Mouse (Mus musculus): ENCODE results near the gene Cyp2b23. TPM values are rescaled to one million over a fixed set of nuclear protein-coding genes. Genes with fewer than 3 reads are reported as not detected.
"Not testable (repeated sequence)": the region's sequence is repeated elsewhere in the genome, so short reads cannot be mapped to it uniquely, and the experiment has no call there.

The Cyp2b23 gene
- polyA plus RNA-seq (2014; fragmentation: Nextera tagmentation; extraction: Ambion mirVana) = not detected in 2 replicates

GRCm38 (mm10) chr7:26686337-26686736, at the start of gene Cyp2b23:
Gene Cyp2b23 (minus strand): TSS chr7:26686437.
- ATAC-seq (ENCODE audit: low FRiP score, low TSS enrichment) = no peak
- H3K36me3 ChIP-seq (ENCODE audit: control insufficient read depth, insufficient read depth, low read length) = no peaks in the 10 kb centered on the region
- H3K27me3 ChIP-seq (ENCODE audit: control insufficient read depth, insufficient read depth, low read length) = no peaks in the 10 kb centered on the region
- no peaks in the 10 kb centered on the region for H3K9me3 ChIP-seq (ENCODE audit: control insufficient read depth, low read length)
- no peak within 1 kb of the TSS for H3K4me3 ChIP-seq (replicated peaks; ENCODE audit: low read depth, low read length)
- H3K9ac ChIP-seq (replicated peaks; ENCODE audit: low read length) = no peak within 1 kb of the TSS
- no peaks in the 10 kb centered on the region for H3K4me1 ChIP-seq (ENCODE audit: control insufficient read depth, insufficient read depth, low read length)
- no peak within 1 kb of the TSS for H3K4me2 ChIP-seq (ENCODE audit: low read length)
- WGBS = 72% methylated on average over 4 of the region's 4 CpGs
- no peak for DNase-seq
- no peak within 1 kb of the TSS for H3K27ac ChIP-seq (replicated peaks; ENCODE audit: low read depth, low read length)

GRCm38 (mm10) chr7:26711061-26711460, 24.8 kb upstream of the Cyp2b23 start:
- ATAC-seq (ENCODE audit: low FRiP score, low TSS enrichment) (no peak), DNase-seq (no peak)
- Histone ChIP-seq H3K4me3 (replicated peaks; ENCODE audit: low read depth, low read length) (no peak overlapping the region), H3K9ac (replicated peaks; ENCODE audit: low read length) (no peak overlapping the region), H3K4me2 (ENCODE audit: low read length) (no peak overlapping the region), H3K27ac (replicated peaks; ENCODE audit: low read depth, low read length) (no peak overlapping the region), H3K9me3 (ENCODE audit: control insufficient read depth, low read length) (peaks cover 4% of the 10 kb centered on the region; the same call in 1 of the 2 replicates), H3K36me3 (ENCODE audit: control insufficient read depth, insufficient read depth, low read length) (no peaks in the 10 kb centered on the region), H3K27me3 (ENCODE audit: control insufficient read depth, insufficient read depth, low read length) (no peaks in the 10 kb centered on the region), H3K4me1 (ENCODE audit: control insufficient read depth, insufficient read depth, low read length) (no peaks in the 10 kb centered on the region)
- WGBS = 89% methylated on average over 11 of the region's 11 CpGs

- WGBS = 38% methylated on average over 11 of the region's 11 CpGs
- no peaks in the 10 kb centered on the region for H3K27me3 ChIP-seq (ENCODE audit: control insufficient read depth, insufficient read depth, low read length)
- no peak for DNase-seq
- no peaks in the 10 kb centered on the region for H3K4me1 ChIP-seq (ENCODE audit: control insufficient read depth, insufficient read depth, low read length)
- no peaks in the 10 kb centered on the region for H3K36me3 ChIP-seq (ENCODE audit: control insufficient read depth, insufficient read depth, low read length)
- H3K9ac ChIP-seq (replicated peaks; ENCODE audit: low read length) = no peak overlapping the region
- no peak overlapping the region for H3K27ac ChIP-seq (replicated peaks; ENCODE audit: low read depth, low read length)
- no peak for ATAC-seq (ENCODE audit: low FRiP score, low TSS enrichment)
- no peak overlapping the region for H3K4me3 ChIP-seq (replicated peaks; ENCODE audit: low read depth, low read length)
- H3K4me2 ChIP-seq (ENCODE audit: low read length) = no peak overlapping the region
- H3K9me3 ChIP-seq (ENCODE audit: control insufficient read depth, low read length) = no peaks in the 10 kb centered on the region
Observed at GRCm38 (mm10) chr7:26707061-26707460, 20.8 kb upstream of the Cyp2b23 start.

GRCm38 (mm10) chr7:26706191-26706590, 20.0 kb upstream of the Cyp2b23 start:
- not testable (repeated sequence) for DNase-seq; H3K36me3 ChIP-seq (ENCODE audit: control insufficient read depth, insufficient read depth, low read length); H3K9me3 ChIP-seq (ENCODE audit: control insufficient read depth, low read length); H3K4me3 ChIP-seq (replicated peaks; ENCODE audit: low read depth, low read length); H3K9ac ChIP-seq (replicated peaks; ENCODE audit: low read length); H3K27me3 ChIP-seq (ENCODE audit: control insufficient read depth, insufficient read depth, low read length); ATAC-seq (ENCODE audit: low FRiP score, low TSS enrichment); H3K27ac ChIP-seq (replicated peaks; ENCODE audit: low read depth, low read length); H3K4me2 ChIP-seq (ENCODE audit: low read length); H3K4me1 ChIP-seq (ENCODE audit: control insufficient read depth, insufficient read depth, low read length)
- 29% methylated on average over 6 of the region's 6 CpGs for WGBS

- H3K4me1 ChIP-seq (ENCODE audit: control insufficient read depth, insufficient read depth, low read length) = no peaks in the 10 kb centered on the region
- no peaks in the 10 kb centered on the region for H3K36me3 ChIP-seq (ENCODE audit: control insufficient read depth, insufficient read depth, low read length)
- H3K9me3 ChIP-seq (ENCODE audit: control insufficient read depth, low read length) = no peaks in the 10 kb centered on the region
- no peak overlapping the region for H3K4me2 ChIP-seq (ENCODE audit: low read length)
- H3K27me3 ChIP-seq (ENCODE audit: control insufficient read depth, insufficient read depth, low read length) = no peaks in the 10 kb centered on the region
- 75% methylated on average over 4 of the region's 4 CpGs for WGBS
- no peak overlapping the region for H3K4me3 ChIP-seq (replicated peaks; ENCODE audit: low read depth, low read length)
- DNase-seq (no peak), ATAC-seq (ENCODE audit: low FRiP score, low TSS enrichment) (no peak)
- H3K27ac ChIP-seq (replicated peaks; ENCODE audit: low read depth, low read length) = no peak overlapping the region
- no peak overlapping the region for H3K9ac ChIP-seq (replicated peaks; ENCODE audit: low read length)
Observed at GRCm38 (mm10) chr7:26700151-26700550, 13.9 kb upstream of the Cyp2b23 start.

- no peak for ATAC-seq (ENCODE audit: low FRiP score, low TSS enrichment)
Observed at GRCm38 (mm10) chr7:26685713-26686112, 524 bp downstream of the Cyp2b23 start.

GRCm38 (mm10) chr7:26667466-26667865, 18.8 kb downstream of the Cyp2b23 start:
- not testable (repeated sequence) for H3K4me3 ChIP-seq (replicated peaks; ENCODE audit: low read depth, low read length); H3K36me3 ChIP-seq (ENCODE audit: control insufficient read depth, insufficient read depth, low read length); DNase-seq; H3K27me3 ChIP-seq (ENCODE audit: control insufficient read depth, insufficient read depth, low read length); H3K27ac ChIP-seq (replicated peaks; ENCODE audit: low read depth, low read length); ATAC-seq (ENCODE audit: low FRiP score, low TSS enrichment); H3K9ac ChIP-seq (replicated peaks; ENCODE audit: low read length); H3K4me2 ChIP-seq (ENCODE audit: low read length); H3K4me1 ChIP-seq (ENCODE audit: control insufficient read depth, insufficient read depth, low read length); H3K9me3 ChIP-seq (ENCODE audit: control insufficient read depth, low read length)
- 34% methylated on average over 2 of the region's 2 CpGs for WGBS

More at GRCm38 (mm10) chr7:26685713-26686112, 524 bp downstream of the Cyp2b23 start:
- no peak overlapping the region for H3K27ac ChIP-seq (replicated peaks; ENCODE audit: low read depth, low read length)
- H3K36me3 ChIP-seq (ENCODE audit: control insufficient read depth, insufficient read depth, low read length) = no peaks in the 10 kb centered on the region
- H3K4me1 ChIP-seq (ENCODE audit: control insufficient read depth, insufficient read depth, low read length) = no peaks in the 10 kb centered on the region
- no peaks in the 10 kb centered on the region for H3K9me3 ChIP-seq (ENCODE audit: control insufficient read depth, low read length)
- H3K9ac ChIP-seq (replicated peaks; ENCODE audit: low read length) = no peak overlapping the region
- H3K4me2 ChIP-seq (ENCODE audit: low read length) = no peak overlapping the region
- H3K27me3 ChIP-seq (ENCODE audit: control insufficient read depth, insufficient read depth, low read length) = no peaks in the 10 kb centered on the region
- H3K4me3 ChIP-seq (replicated peaks; ENCODE audit: low read depth, low read length) = no peak overlapping the region
- 81% methylated on average over 2 of the region's 2 CpGs for WGBS
- DNase-seq = no peak

- H3K4me1 ChIP-seq (ENCODE audit: control insufficient read depth, insufficient read depth, low read length) = no peaks in the 10 kb centered on the region
- H3K4me3 ChIP-seq (replicated peaks; ENCODE audit: low read depth, low read length) = no peak overlapping the region
- WGBS = 53% methylated on average over 5 of the region's 5 CpGs
- no peak for DNase-seq
- H3K36me3 ChIP-seq (ENCODE audit: control insufficient read depth, insufficient read depth, low read length) = no peaks in the 10 kb centered on the region
- ATAC-seq (ENCODE audit: low FRiP score, low TSS enrichment) = no peak
- no peak overlapping the region for H3K9ac ChIP-seq (replicated peaks; ENCODE audit: low read length)
- no peak overlapping the region for H3K4me2 ChIP-seq (ENCODE audit: low read length)
- H3K9me3 ChIP-seq (ENCODE audit: control insufficient read depth, low read length) = no peaks in the 10 kb centered on the region
- H3K27ac ChIP-seq (replicated peaks; ENCODE audit: low read depth, low read length) = no peak overlapping the region
- no peaks in the 10 kb centered on the region for H3K27me3 ChIP-seq (ENCODE audit: control insufficient read depth, insufficient read depth, low read length)
Observed at GRCm38 (mm10) chr7:26666011-26666410, 20.2 kb downstream of the Cyp2b23 start.

GRCm38 (mm10) chr7:26618364-26618763, 67.9 kb downstream of the Cyp2b23 start, which contains the start of gene Vmn1r185:
Gene Vmn1r185 (minus strand): TSS chr7:26618464.
- H3K4me3 ChIP-seq (replicated peaks; ENCODE audit: low read depth, low read length); H3K4me1 ChIP-seq (ENCODE audit: control insufficient read depth, insufficient read depth, low read length); H3K36me3 ChIP-seq (ENCODE audit: control insufficient read depth, insufficient read depth, low read length); H3K27ac ChIP-seq (replicated peaks; ENCODE audit: low read depth, low read length); H3K9me3 ChIP-seq (ENCODE audit: control insufficient read depth, low read length); H3K9ac ChIP-seq (replicated peaks; ENCODE audit: low read length); H3K27me3 ChIP-seq (ENCODE audit: control insufficient read depth, insufficient read depth, low read length); ATAC-seq (ENCODE audit: low FRiP score, low TSS enrichment); DNase-seq; H3K4me2 ChIP-seq (ENCODE audit: low read length): not testable (repeated sequence)
- 72% methylated on average over 1 of the region's 1 CpGs for WGBS

Measured in midbrain, embryonic 14.5 days (tissue).